Comparison of ENCODE assay signal across 12 mouse cellular contexts in genomic region chr12:10571643-10572377, GRCm38 (mm10).
DNase-seq lines count a peak whose midpoint lies in the region; ATAC-seq and TF ChIP-seq lines count a peak whose summit lies in the region.
"Had no signal": no experiment of that assay in that cellular context is flagged by ENCODE, and none has a peak within 500 bp of the region (broad histone marks: within the 10 kb centered on the region; RNA-seq: fewer than 3 reads in every experiment).

No protein-coding gene starts in this region.

- no peak overlapping the region for H3K27ac ChIP-seq in testis, adult 2 months (ENCODE audit: control insufficient read depth, insufficient read depth, low read depth, low read length)
- H3K27ac ChIP-seq in embryonic facial prominence, embryonic 13.5 days: peak overlapping the region; percentile 81
- H3K27ac ChIP-seq: forebrain, embryonic 10.5 days; heart, embryonic 13.5 days had no signal

- H3K9me3 ChIP-seq in embryonic facial prominence, embryonic 13.5 days: no peaks in the 10 kb centered on the region
- H3K9me3 ChIP-seq: forebrain, embryonic 10.5 days; heart, embryonic 13.5 days had no signal

- H3K4me2 ChIP-seq in embryonic facial prominence, embryonic 13.5 days: peak overlapping the region; percentile 36
- H3K4me2 ChIP-seq: heart, embryonic 13.5 days had no signal

- H3K36me3 ChIP-seq in testis, adult 2 months (ENCODE audit: control insufficient read depth, insufficient read depth, low read length): no peaks in the 10 kb centered on the region
- H3K36me3 ChIP-seq in embryonic facial prominence, embryonic 13.5 days: no peaks in the 10 kb centered on the region
- H3K36me3 ChIP-seq: forebrain, embryonic 10.5 days; heart, embryonic 13.5 days had no signal

- H3K9ac ChIP-seq in embryonic facial prominence, embryonic 13.5 days: no peak overlapping the region
- H3K9ac ChIP-seq: heart, embryonic 13.5 days had no signal

- no peak for TF ChIP-seq POLR2A in testis, adult 2 months (IDR thresholded peaks at IDR 0.05; ENCODE audit: control insufficient read depth, low read depth, low read length)

- DNase-seq in layer of hippocampus, adult 11-12 months (ENCODE audit: low spot score): peak; percentile 6
- DNase-seq in layer of hippocampus, adult 8-10 months (ENCODE audit: low spot score in 2 of 2): no peak
- no peak for DNase-seq in testis, postnatal 10 days (ENCODE audit: low spot score)
- no peak for DNase-seq in urinary bladder, postnatal 4 days (ENCODE audit: low spot score in 2 of 2)
- DNase-seq in lung, adult 18-20 months: no peak
- no peak for DNase-seq in cerebellum, adult 11-12 months
- DNase-seq: kidney, adult 9 months; spleen, adult 18-20 months had no signal

- 0 out of 2 replicates have a peak overlapping the region, but pooled peaks have one; percentile 9 for H3K4me3 ChIP-seq in testis, adult 2 months (ENCODE audit: control insufficient read depth, low read depth, low read length)
- no peak overlapping the region for H3K4me3 ChIP-seq in embryonic facial prominence, embryonic 13.5 days
- H3K4me3 ChIP-seq: forebrain, embryonic 10.5 days; heart, embryonic 13.5 days had no signal

- H3K27me3 ChIP-seq in testis, adult 2 months (ENCODE audit: control insufficient read depth, insufficient read depth, low read length): no peaks in the 10 kb centered on the region
- no peaks in the 10 kb centered on the region for H3K27me3 ChIP-seq in embryonic facial prominence, embryonic 13.5 days
- H3K27me3 ChIP-seq: heart, embryonic 13.5 days had no signal

- no peaks in the 10 kb centered on the region for H3K4me1 ChIP-seq in testis, adult 2 months (ENCODE audit: control insufficient read depth, insufficient read depth, low read length)
- H3K4me1 ChIP-seq in embryonic facial prominence, embryonic 13.5 days: peaks cover 18% of the 10 kb centered on the region
- H3K4me1 ChIP-seq: forebrain, embryonic 10.5 days; heart, embryonic 13.5 days had no signal

- no peak for ATAC-seq in embryonic facial prominence, embryonic 13.5 days (ENCODE audit: insufficient number of reproducible peaks, insufficient read depth, low FRiP score, low TSS enrichment, low read depth)

- TF ChIP-seq CTCF in testis, adult 2 months (IDR thresholded peaks at IDR 0.05; ENCODE audit: control insufficient read depth, insufficient read depth, insufficient replicate concordance, low read depth, low read length): peak; percentile 81; the same call in 1 of the 2 replicates

- WGBS in embryonic facial prominence, embryonic 13.5 days: 22% methylated on average over 11 of the region's 11 CpGs
